Mouse (Mus musculus) mesoderm, embryonic 11.5 days (tissue): ENCODE results near the gene Sycn.

Experiments used
- DNase-seq: peaks from one replicate; pipeline ENCODE4 v3.0.0-alpha.2; 2012; ENCODE audit warnings: low read depth, low spot score

Sycn gene

GRCm38 (mm10) chr7:28585001-28585400 lies 44.3 kb downstream of the Sycn start:
- DNase-seq: no peak

- no peak for DNase-seq
These were observed 46.2 kb downstream of the Sycn start for GRCm38 (mm10) chr7:28586663-28587411.

DNA sequence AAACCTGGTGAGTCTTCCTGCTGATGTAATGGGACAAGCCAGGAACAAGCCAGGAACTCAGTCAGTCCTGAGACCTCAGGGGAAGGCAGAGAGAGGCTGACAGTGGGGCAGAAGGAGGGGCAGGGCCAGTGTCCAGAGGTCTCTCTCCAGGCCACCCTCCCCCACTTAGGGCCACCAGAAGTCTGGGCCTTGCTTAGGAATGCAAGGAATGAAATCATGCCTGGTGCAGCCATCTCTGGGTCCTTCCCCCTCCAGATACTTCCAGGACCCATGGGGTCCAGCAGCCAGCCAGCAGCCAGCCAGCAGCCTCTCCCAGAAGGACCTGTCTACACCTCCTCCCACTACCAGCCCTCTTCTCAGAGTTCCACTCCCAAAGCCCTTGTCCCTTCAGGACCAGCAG lies 47.0 kb downstream of the Sycn start:
- DNase-seq: no peak
